Mouse (Mus musculus) olfactory bulb, adult 2 months (tissue): ENCODE measurements around the gene Synpo2. TPM values are rescaled to one million over a fixed set of nuclear protein-coding genes. Genes with fewer than 3 reads are reported as not detected.

Experiments
- H3K27ac ChIP-seq: fragments of 200-500 bp; 2 replicates; pipeline ENCODE4 v1.5.1; 2012; ENCODE audit warnings: low read depth, low read length; ENCODE audit not compliant: insufficient read depth
- H3K4me1 ChIP-seq: fragments of 200-500 bp; 2 replicates; pipeline ENCODE4 v1.6.1; 2012; ENCODE audit warnings: low read length; ENCODE audit not compliant: control insufficient read depth, insufficient read depth
- H3K4me3 ChIP-seq: fragments of 200-500 bp; 2 replicates; pipeline ENCODE4 v1.5.1; 2012; ENCODE audit warnings: mild to moderate bottlenecking, low read depth, low read length, moderate library complexity; ENCODE audit not compliant: insufficient read depth
- CTCF ChIP-seq: fragments of 200-500 bp; IDR thresholded peaks from 2 replicates; pipeline ENCODE4 v1.5.1; 2012; ENCODE audit warnings: low read depth, mild to moderate bottlenecking, low read length, moderate library complexity; ENCODE audit not compliant: insufficient read depth
- POLR2A ChIP-seq: fragments of 200-500 bp; IDR thresholded peaks from 2 replicates; pipeline ENCODE4 v1.6.1; 2012; ENCODE audit warnings: mild to moderate bottlenecking, low read depth, low read length, moderate library complexity; ENCODE audit not compliant: insufficient read depth
- WGBS: fragments of 180-500 bp; shearing (Covaris S2); methylation state at CpG from one replicate; pipeline ENCODE4 v1.1.7; 2018; 5-methylcytosine and 5-hydroxymethylcytosine counted together
- polyA plus RNA-seq: library from polyadenylated mRNA; stranded (reverse); fragments of >200 nt; gene quantifications from 2 replicates; pipeline ENCODE4 v1.2.4, GENCODE M21; 2012; ENCODE audit warnings: low replicate concordance; ENCODE audit not compliant: missing spikeins, insufficient read depth, insufficient read length

Gene Synpo2
- polyA plus RNA-seq, 1 experiment = not detected

DNA sequence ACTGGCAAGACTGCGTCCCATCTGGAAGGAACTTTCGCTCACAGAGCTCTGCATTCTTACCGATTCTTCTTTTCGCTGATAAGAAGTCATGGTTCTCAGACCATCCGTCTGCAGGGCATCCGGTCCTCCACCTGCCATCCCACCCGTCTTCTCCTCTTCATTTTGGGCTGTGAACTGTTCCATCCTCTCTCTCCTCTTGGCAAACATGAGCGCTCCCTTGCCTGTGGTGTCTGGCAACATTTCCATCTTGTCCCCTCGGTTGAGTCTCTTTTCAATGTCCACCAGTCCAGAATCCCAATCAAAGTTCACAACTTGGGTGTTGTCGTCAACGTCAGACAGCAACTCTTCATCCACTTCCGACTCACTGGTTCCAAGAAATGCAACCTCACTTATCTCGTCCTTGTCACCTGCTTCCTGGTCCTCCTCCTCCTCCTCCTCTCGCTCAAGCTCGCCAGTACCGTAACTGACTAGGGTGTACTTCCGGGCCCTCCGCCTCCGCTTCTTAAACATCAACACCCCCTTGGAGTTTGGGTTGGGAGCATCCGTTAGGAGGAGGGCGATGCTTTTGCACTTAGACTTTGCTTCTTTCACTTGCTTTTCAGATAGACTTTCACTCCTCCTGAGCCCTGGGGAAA, 121.8 kb downstream of the Synpo2 start:
- TF ChIP-seq CTCF = no peak
- TF ChIP-seq POLR2A = no peak
- Histone ChIP-seq H3K4me1 (no peaks in the 10 kb centered on the region; the same call in 1 of the 2 replicates), H3K4me3 (no peak overlapping the region), H3K27ac (no peak overlapping the region)
- 94% methylated on average over 21 of the region's 21 CpGs for WGBS

DNA sequence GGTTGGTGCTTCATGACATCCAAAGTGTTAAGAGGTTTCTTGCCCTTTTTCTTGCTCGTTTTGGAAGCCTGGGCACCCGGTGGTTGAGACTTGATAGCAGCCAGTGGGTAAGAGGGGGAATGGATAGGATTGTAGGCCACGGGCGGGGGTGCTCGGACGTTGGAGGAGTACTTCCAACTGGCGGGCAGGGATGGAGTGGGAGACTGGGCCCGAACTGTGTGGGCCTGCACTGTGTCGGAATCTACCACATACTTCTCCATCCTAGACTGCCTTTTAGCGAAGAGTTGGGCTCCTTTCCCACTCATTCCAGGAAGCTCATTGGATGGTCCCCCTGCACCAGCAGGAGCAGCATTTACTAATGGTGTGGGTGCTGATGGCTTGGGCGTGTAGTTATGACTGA, 123.2 kb downstream of the Synpo2 start:
- 97% methylated on average over 11 of the region's 11 CpGs for WGBS
- H3K4me1 ChIP-seq = no peaks in the 10 kb centered on the region; the same call in 1 of the 2 replicates
- H3K4me3 ChIP-seq = no peak overlapping the region
- H3K27ac ChIP-seq = no peak overlapping the region
- no peak for TF ChIP-seq POLR2A
- no peak for TF ChIP-seq CTCF

DNA sequence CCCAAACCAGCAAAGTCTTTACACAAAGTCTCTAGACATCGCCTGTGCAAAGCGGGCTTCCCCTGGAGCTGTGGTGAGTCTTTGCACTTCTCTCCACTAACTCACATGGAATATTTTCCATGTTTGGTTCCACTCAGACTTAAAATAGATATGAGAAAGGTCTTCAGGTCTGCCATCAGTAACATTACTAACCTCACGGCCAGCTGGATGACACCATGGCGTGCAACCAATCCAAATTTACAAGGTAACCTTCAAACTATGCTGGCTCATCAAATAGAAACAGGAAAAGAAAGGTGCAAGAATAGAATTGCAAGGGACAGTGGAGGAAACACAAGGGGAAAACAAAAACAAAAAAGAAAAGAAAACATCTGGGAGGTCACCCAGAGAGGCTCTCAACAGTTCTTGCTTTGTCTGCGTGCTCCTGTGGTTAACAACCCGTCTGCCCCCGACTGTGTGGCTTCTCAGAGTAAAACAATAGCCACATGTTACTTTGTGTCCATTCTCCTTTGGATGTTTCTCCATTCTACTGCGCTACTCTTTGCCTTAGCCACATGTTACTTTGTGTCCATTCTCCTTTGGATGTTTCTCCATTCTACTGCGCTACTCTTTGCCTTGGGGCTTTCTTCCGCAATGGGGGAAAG, 124.8 kb downstream of the Synpo2 start:
- 81% methylated on average over 10 of the region's 10 CpGs for WGBS
- no peak overlapping the region for H3K27ac ChIP-seq
- H3K4me3 ChIP-seq = no peak overlapping the region
- no peaks in the 10 kb centered on the region; the same call in 1 of the 2 replicates for H3K4me1 ChIP-seq
- TF ChIP-seq CTCF (no peak), POLR2A (no peak)

GRCm38 (mm10) chr3:123107830-123108549, 128.0 kb downstream of the Synpo2 start:
- H3K27ac ChIP-seq = no peak overlapping the region
- TF ChIP-seq CTCF = no peak
- WGBS = 75% methylated on average over 14 of the region's 14 CpGs
- H3K4me1 ChIP-seq = no peaks in the 10 kb centered on the region
- H3K4me3 ChIP-seq = no peak overlapping the region

DNA sequence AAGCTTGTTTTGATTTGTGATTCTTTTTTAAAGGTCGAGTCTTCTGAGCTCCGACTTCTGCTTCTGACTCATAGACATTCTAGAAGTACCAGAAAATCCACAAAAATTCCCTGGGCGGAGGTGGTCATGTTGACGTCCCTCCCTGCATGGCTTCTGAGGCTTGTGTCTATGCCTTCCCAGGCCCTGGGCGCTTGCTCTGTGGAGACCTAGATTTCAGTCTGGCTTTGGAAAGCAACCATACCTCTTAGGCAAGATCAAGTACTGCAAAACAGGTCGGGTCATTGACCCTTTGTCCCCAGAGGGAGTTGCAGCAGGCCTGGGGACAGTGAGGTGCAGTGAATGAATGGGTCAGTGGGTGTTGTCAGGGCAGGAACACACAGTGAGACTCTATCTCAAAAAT, 131.6 kb downstream of the Synpo2 start:
- Histone ChIP-seq H3K4me1 (no peaks in the 10 kb centered on the region), H3K4me3 (no peak overlapping the region), H3K27ac (no peak overlapping the region)
- WGBS = 80% methylated on average over 6 of the region's 6 CpGs
- TF ChIP-seq POLR2A (no peak), CTCF (no peak)

DNA sequence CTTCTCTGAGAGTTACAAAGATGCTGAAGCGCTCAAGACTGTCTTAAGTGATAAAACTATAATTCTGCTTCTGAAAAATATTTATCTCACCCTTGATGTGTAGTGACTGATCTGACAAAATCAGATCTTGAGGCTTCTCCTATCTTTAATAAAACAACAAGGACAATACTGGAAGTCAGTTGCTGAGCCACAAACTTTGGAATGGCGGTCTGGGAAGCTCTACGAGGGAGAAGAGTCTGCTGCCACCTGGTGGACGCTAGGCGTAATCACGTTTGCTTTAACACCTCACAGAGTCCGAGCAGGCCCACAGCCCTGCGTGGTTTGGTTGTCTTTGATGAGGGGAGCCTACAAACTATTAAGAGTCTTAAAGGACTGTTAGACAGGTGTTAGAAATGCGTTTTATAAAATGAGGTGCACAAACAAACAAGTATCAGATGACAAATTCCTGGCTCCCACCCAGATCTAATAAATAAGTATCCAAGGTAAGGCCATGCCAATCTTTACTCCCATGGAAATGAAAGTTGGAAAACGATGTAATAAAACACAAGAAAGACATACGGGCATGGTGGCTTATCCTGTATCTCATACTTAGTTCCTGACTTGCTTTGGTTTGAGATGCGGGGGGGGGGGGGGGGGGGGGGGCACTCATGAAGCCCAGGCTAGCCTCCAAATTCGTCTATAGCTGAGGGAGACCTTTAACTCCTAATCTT, 132.6 kb downstream of the Synpo2 start:
- H3K4me1 ChIP-seq = no peaks in the 10 kb centered on the region
- H3K27ac ChIP-seq = no peak overlapping the region
- 26% methylated on average over 13 of the region's 13 CpGs for WGBS
- TF ChIP-seq CTCF (peak; percentile 67), POLR2A (no peak)
- no peak overlapping the region for H3K4me3 ChIP-seq

DNA sequence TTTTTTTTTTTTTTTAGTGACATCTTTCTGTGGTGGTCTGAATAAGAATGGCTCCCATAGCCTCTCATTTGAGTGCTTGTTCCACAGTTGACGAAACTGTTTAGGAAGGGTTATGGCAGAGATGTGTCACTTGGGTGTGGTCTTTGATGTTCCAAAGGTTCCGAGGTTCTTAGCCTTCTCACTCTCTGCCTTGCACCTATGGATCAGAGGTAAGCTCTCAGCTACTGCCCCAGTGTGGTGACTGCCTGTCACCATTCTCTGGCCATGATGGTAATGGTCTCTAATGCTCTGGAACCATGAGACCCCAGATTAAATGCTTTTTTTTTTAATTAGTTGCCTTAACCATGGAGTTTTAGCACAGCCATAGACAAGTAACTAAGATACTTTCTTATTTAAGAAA, 134.2 kb downstream of the Synpo2 start:
- H3K27ac ChIP-seq = no peak overlapping the region
- no peak overlapping the region for H3K4me3 ChIP-seq
- 92% methylated on average over 2 of the region's 2 CpGs for WGBS
- H3K4me1 ChIP-seq = no peaks in the 10 kb centered on the region
- TF ChIP-seq POLR2A (no peak), CTCF (no peak)

GRCm38 (mm10) chr3:123095111-123095510, 140.8 kb downstream of the Synpo2 start:
- TF ChIP-seq POLR2A (no peak), CTCF (no peak)
- H3K27ac ChIP-seq = no peak overlapping the region
- H3K4me1 ChIP-seq = peaks cover 9% of the 10 kb centered on the region
- H3K4me3 ChIP-seq = no peak overlapping the region
- WGBS = 93% methylated on average over 2 of the region's 2 CpGs
